Mouse (Mus musculus) gastrocnemius, postnatal 10 days (tissue): ENCODE data around the gene 2900026A02Rik. TPM values are rescaled to one million over a fixed set of nuclear protein-coding genes. Genes with fewer than 3 reads are reported as not detected.
"Not testable (repeated sequence)": the region's sequence is repeated elsewhere in the genome, so short reads cannot be mapped to it uniquely, and the experiment has no call there.

ENCODE experiments used
- DNase-seq: peaks from one replicate; pipeline ENCODE4 v3.0.0; 2021; ENCODE audit warnings: mixed read lengths
- total RNA-seq, 2 experiments: library from RNA; stranded (reverse); gene quantifications; 2 replicates each; pipeline ENCODE4 v1.2.3; 2021

The 2900026A02Rik gene
- total RNA-seq, 2 experiments from 2014 or later = 36.2 to 42.0 TPM

DNA sequence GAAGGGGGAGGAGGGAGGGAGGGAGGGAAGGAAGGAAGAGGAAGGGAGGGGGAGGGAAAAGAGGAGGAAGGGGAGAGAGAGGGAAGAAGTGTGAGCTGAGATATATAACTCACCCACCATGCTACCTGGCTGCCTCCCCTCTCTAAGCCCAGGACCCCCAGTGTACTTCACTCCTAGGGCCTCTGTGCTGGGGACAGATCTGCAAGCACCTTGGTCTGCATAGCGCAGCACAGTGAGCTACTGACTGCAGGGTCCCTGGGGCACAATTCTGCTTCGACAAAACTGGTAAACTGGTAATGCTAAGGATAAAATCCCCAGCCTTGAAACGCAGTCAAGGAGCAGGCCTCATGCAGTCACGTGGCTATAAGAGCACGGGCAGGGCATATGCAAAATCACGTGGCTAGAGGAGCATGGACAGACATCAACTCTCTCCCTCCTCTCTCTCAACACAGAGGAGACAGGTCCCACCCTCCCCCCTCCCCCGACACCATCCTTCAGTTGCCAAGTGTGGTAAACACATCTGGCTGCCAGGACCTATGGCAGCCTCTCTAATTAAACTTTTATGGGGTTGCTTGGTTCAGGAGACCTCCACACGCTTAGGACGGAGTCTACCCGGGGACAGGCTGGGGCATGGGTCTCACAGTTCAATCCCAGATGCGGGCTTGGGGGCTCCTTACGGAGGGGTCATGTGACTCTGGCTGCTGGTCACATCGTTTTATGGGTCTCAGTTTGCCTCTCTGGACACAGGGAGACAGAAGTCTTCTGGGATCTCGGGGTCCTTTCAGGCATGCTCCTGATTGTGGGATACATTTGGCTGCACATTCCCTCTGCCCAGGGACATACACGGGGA lies 100.1 kb downstream of the 2900026A02Rik start:
- DNase-seq = no peak

DNA sequence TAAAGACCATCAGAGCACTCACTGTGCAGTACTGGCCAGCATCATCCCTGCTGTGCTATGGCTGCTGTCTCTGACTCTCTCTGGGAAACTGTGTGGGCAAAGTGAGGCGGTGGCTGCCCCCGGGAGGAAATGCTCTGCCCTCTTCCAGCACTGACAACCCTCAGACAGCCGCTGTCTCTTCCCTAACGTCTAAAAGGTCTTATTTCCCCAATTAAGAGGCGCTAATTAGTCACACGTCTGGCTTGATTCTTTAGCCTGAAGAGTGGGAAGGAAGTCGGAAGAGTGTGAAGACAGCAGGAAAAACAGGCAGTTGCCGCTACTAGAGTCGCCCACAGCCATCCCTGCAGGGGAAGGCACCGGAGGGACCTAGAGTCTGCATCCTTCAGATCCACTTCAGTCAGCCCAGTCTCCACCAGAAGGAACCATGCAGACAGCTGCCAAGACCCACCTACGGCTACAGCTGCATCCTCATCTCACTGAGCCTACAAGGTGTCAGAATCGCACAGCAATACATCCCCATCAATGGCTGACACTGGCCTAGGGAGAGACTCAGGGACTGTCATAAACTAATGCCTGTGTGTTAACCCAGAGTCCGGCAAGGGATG lies 101.1 kb downstream of the 2900026A02Rik start:
- no peak for DNase-seq

DNA sequence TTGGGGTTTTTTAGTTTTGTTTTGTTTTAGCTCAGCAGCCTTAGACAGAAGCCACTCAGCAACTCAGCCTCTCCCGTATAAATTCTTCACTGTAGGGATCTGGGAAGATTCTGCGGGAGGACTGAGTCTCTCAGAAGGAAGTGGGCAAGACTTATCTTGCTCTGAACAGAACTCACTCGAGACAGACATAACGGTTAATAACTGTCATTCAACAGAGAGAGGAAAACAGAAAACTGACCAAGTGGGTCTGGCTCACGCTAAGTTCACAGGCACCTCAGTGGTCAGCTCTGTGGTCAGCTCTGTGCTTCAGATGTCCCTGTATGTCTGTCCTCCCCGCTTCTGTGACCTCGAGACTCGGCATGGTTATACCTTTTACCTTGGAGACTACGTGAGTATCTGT lies 101.7 kb downstream of the 2900026A02Rik start:
- DNase-seq = no peak

DNA sequence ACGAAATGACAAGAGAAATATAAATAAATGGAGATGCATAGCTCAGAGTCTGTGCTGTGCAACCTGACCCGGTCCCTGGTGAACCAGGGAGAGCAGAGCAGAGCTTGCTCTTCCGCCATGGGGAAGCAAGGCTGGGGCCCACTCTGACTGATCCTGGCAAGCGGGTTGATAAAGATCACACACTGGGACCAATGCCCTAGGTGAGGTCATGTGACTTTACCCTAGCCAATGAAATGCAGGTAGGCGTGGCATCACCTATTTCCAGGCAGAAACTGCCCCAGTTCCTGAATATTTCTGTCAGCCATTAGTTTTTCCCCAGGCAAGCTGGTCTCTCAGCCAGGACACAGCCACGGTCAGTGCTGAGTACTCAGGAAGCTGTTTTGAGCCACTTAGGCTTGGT lies 102.3 kb downstream of the 2900026A02Rik start:
- DNase-seq = no peak

DNA sequence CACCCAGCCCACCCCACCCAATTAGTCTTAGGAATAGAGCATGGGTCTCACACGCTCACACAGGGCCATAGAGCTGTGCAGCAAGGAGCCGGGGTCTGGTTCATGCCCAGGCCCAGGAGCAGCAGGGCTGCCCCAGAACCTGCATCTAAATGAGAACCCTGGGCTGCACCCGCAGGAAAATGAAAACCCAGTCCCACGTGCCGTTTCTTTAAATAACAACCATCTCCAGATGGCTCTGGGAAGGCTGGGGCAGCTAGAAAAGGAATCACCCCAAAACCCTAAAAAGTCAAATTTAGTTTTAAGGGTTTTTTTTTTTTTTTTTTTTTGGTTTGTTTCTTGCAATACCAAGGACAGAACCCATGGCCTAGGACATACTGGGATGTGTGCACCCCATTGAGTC lies 103.7 kb downstream of the 2900026A02Rik start:
- DNase-seq = no peak

DNA sequence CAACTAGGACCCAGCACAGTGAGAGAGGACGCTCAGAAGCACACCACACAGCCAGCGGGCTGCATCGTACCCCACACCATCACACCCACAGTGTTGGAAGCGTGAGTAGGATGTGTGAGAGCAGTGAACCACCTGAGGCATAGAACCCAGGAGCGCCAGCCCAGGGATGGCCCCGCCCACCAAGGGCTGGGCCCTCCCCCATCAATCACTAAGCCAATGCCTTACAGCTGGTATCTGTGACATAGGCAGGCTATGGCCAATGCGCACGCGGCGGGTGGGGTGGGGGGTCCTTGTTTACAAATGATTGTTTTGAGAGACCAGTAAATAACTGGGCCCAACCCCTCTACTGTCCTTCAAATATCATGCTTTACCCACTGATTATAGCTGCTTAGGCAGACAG lies 105.1 kb downstream of the 2900026A02Rik start:
- no peak for DNase-seq

DNA sequence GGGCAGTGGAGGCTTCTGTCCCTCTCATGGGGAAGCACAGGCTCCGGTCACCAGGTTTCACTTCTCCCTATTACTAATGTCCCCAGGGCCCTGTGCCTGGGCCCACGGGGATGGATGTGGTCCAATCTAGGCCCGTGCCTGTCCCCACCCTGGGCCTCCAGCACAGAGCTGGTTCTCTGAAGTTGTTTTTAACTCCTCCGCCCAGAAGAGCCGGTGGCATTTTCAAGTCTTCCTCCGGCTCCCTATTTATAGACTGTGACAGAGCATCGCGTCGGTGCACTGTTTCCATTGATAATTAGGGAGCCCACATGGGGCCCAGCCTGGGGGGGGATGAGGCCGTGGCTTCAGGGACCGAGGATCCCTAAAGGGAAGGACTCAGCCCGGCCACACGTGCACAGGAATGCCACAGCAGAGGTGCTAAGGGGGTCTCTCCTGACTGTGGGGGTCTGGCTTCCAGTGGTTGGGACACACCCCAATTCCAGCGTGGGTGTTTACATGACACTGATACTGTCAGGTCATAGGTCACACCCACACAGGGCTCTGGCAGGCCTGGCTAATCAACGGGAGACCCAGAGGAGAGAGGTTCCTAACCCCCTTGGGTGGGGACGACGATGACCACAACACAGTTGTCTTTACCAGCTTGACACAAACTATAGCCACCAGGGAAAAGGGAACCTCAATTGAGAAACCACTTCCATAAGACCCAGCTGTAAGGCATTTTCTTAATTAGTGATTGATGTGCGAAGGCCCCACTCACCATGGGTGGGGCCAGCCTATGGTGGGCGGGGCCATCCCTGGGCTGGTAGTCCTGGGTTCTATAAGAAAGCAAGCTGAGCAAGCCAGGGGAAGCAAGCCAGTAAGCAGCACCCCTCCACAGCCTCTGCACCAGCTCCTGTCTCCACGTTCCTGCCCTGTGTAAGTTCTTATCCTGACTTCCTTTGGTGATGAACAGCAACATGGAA lies 106.5 kb downstream of the 2900026A02Rik start:
- no peak for DNase-seq

DNA sequence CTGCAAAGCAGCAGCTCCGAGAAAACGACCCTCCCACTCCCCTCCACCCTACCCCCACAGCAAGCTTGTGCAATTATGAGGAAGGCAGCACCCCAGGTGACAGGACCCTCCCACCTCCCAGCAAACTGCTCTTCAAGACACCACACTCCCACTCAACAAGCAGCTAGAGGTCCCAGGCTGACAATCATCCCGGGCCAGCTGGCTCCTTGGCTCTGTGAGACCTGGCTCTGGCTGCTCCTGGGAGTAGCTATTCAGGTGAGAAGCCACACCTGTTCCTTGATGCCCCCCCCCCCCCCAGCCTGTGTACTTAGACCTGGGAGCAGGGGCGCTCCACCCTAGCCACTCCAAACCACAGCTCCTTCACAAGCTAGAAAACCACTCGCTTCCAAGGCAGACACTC lies 107.9 kb downstream of the 2900026A02Rik start:
- DNase-seq = no peak

DNA sequence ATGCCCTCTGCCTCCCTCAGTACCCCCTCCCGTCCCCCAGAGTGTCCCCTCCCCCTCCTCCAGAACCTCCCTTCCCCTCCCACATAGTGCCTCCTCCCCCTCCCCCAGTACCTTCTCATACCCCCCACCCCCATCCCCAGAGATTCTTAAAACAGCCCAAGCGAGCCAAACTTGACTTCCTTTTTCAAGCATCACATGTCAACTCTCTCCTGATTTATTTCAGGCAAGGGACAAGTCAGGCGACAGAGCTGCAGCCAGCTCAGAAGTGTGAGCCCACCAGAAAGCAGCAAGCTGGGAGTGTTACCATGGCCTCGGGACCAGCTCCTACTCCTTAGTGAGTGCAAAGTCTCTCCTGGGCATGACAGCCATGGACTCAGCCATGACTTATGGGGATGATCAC lies 109.7 kb downstream of the 2900026A02Rik start:
- DNase-seq = no peak

DNA sequence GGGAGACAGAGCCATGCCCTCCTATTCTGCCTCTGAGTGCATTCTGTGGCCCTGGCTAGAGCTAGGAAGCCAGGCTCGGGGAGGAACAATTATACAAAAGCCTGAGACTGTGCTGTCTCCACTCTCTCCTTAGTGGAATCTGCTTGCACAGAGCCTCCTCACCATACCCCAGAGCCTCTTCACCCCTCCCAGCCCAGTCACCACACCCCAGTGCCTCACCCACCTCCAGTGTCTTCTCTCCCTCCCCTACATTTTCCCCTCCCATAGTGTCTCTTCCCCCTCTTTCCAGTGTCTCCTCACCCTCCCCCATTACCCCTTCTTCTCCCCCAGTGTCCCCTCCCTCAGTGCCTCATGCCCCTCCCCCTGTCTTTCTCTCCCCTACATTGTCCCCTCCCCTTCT lies 110.1 kb downstream of the 2900026A02Rik start:
- no peak for DNase-seq

DNA sequence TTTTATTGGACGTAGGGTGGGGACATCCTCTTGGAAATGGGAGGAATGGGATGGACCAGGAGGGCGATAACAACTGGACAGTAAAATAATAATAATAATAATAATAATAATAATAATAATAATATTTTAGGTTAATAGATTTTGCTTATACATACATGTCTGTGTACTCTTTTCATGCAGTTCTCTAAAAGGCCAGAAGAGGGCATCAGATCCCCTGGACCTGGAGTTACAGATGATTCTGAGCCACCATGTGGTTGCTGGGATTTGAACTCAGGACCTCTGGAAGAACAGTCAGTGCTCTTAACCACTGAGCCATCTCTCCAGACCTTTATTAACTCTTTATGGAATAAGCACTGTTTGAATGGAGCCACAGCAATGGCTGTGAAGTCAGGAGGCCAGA lies 111.4 kb downstream of the 2900026A02Rik start:
- DNase-seq = not testable (repeated sequence)

DNA sequence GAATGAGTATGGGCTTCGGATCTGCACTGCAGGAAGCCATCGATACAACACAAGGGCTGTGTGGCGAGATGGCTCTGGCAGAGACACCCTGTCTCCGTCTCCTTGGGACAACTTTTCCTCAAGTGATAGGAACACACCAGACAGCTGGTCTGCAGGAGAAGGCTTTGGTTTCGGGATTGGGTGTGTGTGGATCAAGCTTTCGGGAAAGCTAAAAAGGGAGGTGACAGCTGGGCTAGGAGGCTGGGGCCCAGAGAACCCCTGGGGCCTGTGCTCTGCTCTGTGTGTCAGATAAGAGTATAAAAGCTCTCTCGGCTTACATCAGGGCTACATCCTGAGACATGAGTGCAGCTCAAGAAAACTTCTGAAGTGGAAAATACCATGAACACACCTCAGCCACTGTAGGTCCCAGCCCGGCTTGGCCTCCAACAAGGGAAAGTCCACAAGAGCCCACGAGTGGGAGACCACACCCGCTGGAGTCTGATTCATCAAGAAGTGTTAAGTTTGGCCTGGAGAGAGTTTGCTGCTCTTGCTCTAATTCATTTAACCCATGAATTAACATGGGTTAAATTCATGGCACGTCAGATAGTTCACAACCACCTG lies 112.8 kb downstream of the 2900026A02Rik start:
- DNase-seq = no peak

DNA sequence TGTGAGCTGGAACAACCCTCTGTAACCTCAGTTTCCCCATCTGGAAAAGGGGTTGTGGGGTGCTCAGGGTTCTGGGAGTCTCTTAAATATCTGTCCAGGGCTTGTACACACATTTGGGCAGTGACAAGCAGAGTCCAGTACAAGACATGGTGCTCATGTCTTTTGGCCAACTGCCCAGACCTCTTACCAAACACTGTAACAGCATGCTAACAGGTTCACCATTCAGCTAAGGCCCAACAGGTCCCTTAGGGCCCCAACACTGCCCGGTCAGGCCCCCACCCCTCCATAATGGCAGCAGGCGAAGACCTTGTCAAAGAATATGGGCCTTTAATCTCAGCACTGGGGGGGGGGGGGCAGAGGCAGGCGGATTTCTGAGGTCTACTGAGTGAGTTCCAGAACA lies 113.3 kb downstream of the 2900026A02Rik start:
- DNase-seq = no peak

DNA sequence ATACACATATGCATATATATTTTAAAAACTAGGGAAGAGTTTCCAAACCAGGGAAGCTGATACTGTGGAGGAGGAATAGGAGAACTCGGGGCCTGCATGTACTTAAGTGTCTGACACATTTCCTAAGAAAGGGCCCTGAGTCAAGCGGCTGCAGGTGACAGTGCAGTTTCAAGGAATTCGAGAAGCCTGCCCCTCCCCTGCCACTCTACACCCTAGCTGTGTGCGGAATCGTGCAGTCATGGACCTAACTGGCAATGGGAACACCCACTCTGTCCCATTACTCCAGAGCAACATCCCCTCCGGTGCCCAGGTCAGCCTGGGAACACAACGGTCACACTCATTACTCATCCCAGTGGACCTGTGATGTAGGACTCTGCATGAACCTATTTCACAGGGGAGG lies 114.4 kb downstream of the 2900026A02Rik start:
- no peak for DNase-seq

DNA sequence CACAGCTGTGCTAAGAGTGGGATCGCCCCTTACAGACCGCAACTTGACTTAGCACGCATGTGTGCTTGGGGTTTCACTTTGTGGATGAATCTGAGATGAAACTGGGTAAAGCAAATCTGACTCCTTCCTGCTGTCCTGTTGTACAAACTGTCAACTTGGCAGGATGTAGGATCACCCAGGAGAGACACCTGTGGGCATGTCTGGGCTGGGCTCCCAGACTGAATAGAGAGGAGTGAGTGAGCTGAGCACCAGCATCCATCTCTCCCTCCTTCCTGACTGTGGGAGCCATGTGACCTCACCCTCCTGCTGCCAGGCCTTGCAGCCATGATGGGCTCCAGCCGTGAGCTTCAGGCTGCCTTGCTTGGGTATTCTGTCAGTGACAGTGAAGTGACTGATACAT lies 115.6 kb downstream of the 2900026A02Rik start:
- no peak for DNase-seq

DNA sequence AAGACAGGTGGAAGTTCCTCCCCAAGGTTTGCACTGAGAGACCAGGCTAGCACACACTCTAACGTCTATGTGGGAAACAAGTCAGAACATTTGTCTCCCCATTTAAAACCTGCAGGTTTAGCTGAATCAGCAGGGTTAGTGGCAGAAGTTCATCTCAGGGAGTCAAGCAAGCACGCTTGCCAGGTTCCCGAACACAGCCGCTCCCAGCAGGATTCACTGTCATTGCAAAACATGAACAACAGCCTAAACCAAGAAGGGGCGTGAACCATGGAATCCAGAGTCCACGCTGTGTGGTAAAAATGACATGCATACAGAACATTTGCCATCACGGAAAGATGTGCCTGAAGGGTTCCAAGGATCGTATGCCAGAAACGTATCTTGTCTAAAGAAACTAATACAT lies 116.0 kb downstream of the 2900026A02Rik start:
- DNase-seq = no peak

DNA sequence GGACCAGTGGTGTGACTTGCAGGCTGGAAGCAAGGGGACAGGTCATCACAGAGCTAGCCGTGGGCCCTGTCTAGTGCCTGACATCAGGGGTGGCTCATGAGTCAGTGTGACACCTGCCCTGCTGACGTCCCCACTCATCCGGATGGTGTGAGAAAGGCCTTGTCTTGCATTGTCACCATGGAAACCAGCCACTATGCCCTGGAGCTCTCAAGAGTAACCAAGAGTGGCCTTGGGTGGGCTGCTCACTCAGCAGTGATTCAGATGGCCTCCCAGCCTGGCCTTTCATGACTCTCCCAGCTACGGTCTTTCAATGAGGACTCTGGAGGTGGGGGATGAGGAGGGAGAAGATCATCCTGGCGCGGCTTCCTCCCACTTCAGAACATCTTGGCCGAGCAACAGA lies 118.6 kb downstream of the 2900026A02Rik start:
- DNase-seq = no peak

DNA sequence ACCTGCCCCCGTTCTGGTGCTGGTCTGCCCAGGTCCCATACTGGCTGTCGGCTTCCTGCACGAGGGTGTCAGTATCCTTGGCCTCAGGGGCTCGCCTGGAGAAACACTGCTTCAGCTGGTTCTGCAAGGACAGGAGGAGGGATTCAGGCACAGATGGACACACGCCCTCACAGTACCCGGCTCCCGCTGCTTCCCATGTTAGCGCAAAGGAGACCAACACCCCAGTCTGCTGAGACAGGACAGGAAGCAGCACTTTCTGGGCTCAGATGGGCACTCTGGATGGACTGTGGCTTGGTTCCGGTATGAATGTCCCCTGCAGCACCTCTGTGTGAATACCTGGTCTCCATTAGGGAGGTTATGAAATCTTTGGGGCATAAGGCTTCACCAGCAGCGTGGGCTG lies 119.6 kb downstream of the 2900026A02Rik start:
- DNase-seq = no peak

DNA sequence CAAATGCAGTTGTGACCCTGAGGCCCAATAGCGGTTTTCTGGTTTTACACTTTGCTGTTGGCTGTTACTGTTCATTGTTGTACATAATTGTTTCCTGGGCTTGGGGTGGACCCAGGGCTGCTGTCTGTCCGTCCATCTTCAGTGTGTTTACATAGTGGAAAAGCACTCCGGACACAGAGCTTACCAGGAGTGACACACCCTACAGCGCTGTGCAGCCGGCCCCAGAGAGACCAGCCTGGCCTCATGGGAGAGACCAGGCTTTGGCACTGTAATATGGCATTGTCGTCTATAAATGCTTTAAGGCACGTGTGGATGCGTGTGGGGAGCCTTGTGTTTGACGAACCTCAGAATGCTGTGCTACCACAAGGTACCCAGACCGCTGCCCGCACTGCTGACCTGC lies 120.6 kb downstream of the 2900026A02Rik start:
- DNase-seq = no peak

DNA sequence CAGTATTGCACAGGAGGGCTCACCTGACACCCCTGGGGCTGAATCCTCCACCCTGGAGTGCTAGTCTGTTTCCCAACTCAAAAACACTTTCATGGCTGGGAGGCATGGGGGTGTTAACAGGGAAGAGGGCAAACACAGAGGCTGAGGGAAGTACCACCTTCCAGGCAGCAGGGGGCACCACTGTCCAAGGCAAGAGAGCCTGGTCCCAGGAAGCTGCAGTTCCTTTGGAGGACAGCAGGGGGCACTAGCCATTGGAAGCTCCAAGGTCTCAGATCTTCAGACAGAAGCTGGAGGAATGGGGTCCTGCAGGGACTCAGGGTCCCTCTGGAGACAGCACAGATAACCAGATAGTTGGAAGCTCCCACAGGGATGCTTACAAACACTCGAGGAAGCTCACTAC lies 121.5 kb downstream of the 2900026A02Rik start:
- peak; percentile 95 for DNase-seq

DNA sequence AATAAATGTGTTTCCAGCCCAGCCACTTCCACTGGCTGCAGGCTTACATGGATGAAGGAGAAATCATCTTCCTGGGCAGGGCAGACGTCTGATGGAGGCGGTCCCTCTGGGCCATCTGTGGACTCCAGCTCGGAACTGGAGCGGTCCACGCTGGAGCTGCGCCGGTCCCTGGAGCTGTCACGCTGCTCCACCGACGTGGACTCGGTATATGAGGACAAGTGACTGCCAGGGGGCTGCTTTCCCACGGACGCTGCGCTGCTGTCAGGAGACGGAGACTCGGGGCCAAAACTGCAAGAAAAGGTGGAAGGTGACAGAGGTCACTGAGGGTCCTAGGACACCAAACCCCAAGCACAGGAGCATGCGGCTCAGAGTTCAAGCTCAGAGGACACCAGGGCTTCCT lies 123.5 kb downstream of the 2900026A02Rik start:
- DNase-seq = no peak

DNA sequence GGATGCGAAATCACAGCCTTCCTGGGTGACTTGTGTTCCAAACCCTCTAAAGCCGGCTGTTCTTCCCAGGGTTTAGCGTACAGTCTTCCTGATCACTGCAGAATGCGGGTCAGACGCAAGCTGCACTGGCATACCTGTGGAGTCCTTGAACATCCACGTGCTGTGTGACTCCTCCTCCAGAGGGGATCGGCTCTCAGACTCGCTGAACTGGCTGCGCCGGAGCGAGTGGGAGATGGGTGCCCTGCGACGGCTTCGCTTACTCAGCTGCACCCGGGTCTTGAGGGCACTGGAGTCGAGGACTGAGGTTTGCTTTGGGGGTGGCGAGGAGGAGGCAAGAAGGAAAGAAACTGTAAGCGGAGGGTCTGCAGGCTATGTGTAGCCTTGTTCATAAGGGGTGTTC lies 125.6 kb downstream of the 2900026A02Rik start:
- DNase-seq = no peak
